Mouse (Mus musculus): Measurements from ENCODE around the gene Dio1. TPM values are rescaled to one million over a fixed set of nuclear protein-coding genes. Genes with fewer than 3 reads are reported as not detected.

The Dio1 gene
- polyA plus RNA-seq, 1 experiment from 2014 or later = not detected

GRCm38 (mm10) chr4:107254414-107254813, 52.6 kb downstream of the Dio1 start:
- no peak for ATAC-seq (ENCODE audit: low FRiP score)
- Histone ChIP-seq H3K27me3 (ENCODE audit: control insufficient read depth, insufficient read depth, low read length) (no peaks in the 10 kb centered on the region), H3K4me1 (ENCODE audit: control insufficient read depth, insufficient read depth, low read length) (0 out of 2 replicates have a peak, but pooled peaks cover 2% of the 10 kb centered on the region), H3K9ac (ENCODE audit: low read length) (peak overlapping the region; percentile 81), H3K9me3 (ENCODE audit: control insufficient read depth, low read length) (no peaks in the 10 kb centered on the region), H3K27ac (ENCODE audit: low read depth, low read length) (no peak overlapping the region), H3K4me3 (ENCODE audit: low read depth, low read length) (peak overlapping the region; percentile 73), H3K36me3 (ENCODE audit: control insufficient read depth, insufficient read depth, low read length) (no peaks in the 10 kb centered on the region), H3K4me2 (peak overlapping the region; percentile 63)
- DNase-seq (ENCODE audit: low spot score, missing footprints) = peak; percentile 90
- 17% methylated on average over 3 of the region's 3 CpGs for WGBS

GRCm38 (mm10) chr4:107253125-107254091, 53.6 kb downstream of the Dio1 start, which contains the start of the genes Lrrc42 and Hspb11:
Lrrc42 (minus strand) TSS chr4:107253532.
Hspb11 (plus strand) TSS chr4:107253593.
- Histone ChIP-seq H3K4me3 (ENCODE audit: low read depth, low read length) (peak within 1 kb of the TSS; percentile 73), H3K36me3 (ENCODE audit: control insufficient read depth, insufficient read depth, low read length) (no peaks in the 10 kb centered on the region), H3K27me3 (ENCODE audit: control insufficient read depth, insufficient read depth, low read length) (no peaks in the 10 kb centered on the region), H3K9ac (ENCODE audit: low read length) (peak within 1 kb of the TSS; percentile 81), H3K27ac (ENCODE audit: low read depth, low read length) (peak within 1 kb of the TSS; percentile 58; the same call in 1 of the 2 replicates), H3K4me2 (peak within 1 kb of the TSS; percentile 63), H3K9me3 (ENCODE audit: control insufficient read depth, low read length) (no peaks in the 10 kb centered on the region), H3K4me1 (ENCODE audit: control insufficient read depth, insufficient read depth, low read length) (0 out of 2 replicates have a peak, but pooled peaks cover 2% of the 10 kb centered on the region)
- WGBS = under 1% methylated on average over 91 of the region's 101 CpGs
- ATAC-seq (ENCODE audit: low FRiP score) = peak; percentile 96
- peak; percentile 100 for DNase-seq (ENCODE audit: low spot score, missing footprints)

- Histone ChIP-seq H3K9me3 (ENCODE audit: control insufficient read depth, low read length) (no peaks in the 10 kb centered on the region), H3K36me3 (ENCODE audit: control insufficient read depth, insufficient read depth, low read length) (no peaks in the 10 kb centered on the region), H3K4me3 (ENCODE audit: low read depth, low read length) (peak overlapping the region; percentile 73), H3K27me3 (ENCODE audit: control insufficient read depth, insufficient read depth, low read length) (no peaks in the 10 kb centered on the region), H3K4me2 (peak overlapping the region; percentile 63), H3K9ac (ENCODE audit: low read length) (peak overlapping the region; percentile 81), H3K4me1 (ENCODE audit: control insufficient read depth, insufficient read depth, low read length) (0 out of 2 replicates have a peak, but pooled peaks cover 2% of the 10 kb centered on the region), H3K27ac (ENCODE audit: low read depth, low read length) (no peak overlapping the region)
- DNase-seq (ENCODE audit: low spot score, missing footprints) (peak; percentile 84), ATAC-seq (ENCODE audit: low FRiP score) (no peak)
- under 1% methylated on average over 11 of the region's 11 CpGs for WGBS
Observed at GRCm38 (mm10) chr4:107252522-107252921, 54.4 kb downstream of the Dio1 start.

GRCm38 (mm10) chr4:107250494-107250893, 56.5 kb downstream of the Dio1 start:
- no peak overlapping the region for H3K4me3 ChIP-seq (ENCODE audit: low read depth, low read length)
- H3K9me3 ChIP-seq (ENCODE audit: control insufficient read depth, low read length) = no peaks in the 10 kb centered on the region
- H3K4me2 ChIP-seq = no peak overlapping the region
- WGBS = 36% methylated on average over 4 of the region's 4 CpGs
- H3K9ac ChIP-seq (ENCODE audit: low read length) = no peak overlapping the region
- H3K36me3 ChIP-seq (ENCODE audit: control insufficient read depth, insufficient read depth, low read length) = no peaks in the 10 kb centered on the region
- DNase-seq (ENCODE audit: low spot score, missing footprints) (no peak), ATAC-seq (ENCODE audit: low FRiP score) (no peak)
- H3K27ac ChIP-seq (ENCODE audit: low read depth, low read length) = no peak overlapping the region
- no peaks in the 10 kb centered on the region for H3K27me3 ChIP-seq (ENCODE audit: control insufficient read depth, insufficient read depth, low read length)
- H3K4me1 ChIP-seq (ENCODE audit: control insufficient read depth, insufficient read depth, low read length) = 0 out of 2 replicates have a peak, but pooled peaks cover 2% of the 10 kb centered on the region

GRCm38 (mm10) chr4:107249471-107249870, 57.5 kb downstream of the Dio1 start:
- no peak for DNase-seq (ENCODE audit: low spot score, missing footprints)
- no peak overlapping the region for H3K27ac ChIP-seq (ENCODE audit: low read depth, low read length)
- no peak for ATAC-seq (ENCODE audit: low FRiP score)
- H3K27me3 ChIP-seq (ENCODE audit: control insufficient read depth, insufficient read depth, low read length) = no peaks in the 10 kb centered on the region
- no peaks in the 10 kb centered on the region for H3K9me3 ChIP-seq (ENCODE audit: control insufficient read depth, low read length)
- H3K9ac ChIP-seq (ENCODE audit: low read length) = no peak overlapping the region
- 54% methylated on average over 2 of the region's 2 CpGs for WGBS
- 0 out of 2 replicates have a peak, but pooled peaks cover 2% of the 10 kb centered on the region for H3K4me1 ChIP-seq (ENCODE audit: control insufficient read depth, insufficient read depth, low read length)
- no peak overlapping the region for H3K4me3 ChIP-seq (ENCODE audit: low read depth, low read length)
- no peaks in the 10 kb centered on the region for H3K36me3 ChIP-seq (ENCODE audit: control insufficient read depth, insufficient read depth, low read length)
- no peak overlapping the region for H3K4me2 ChIP-seq

- DNase-seq (ENCODE audit: low spot score, missing footprints) (no peak), ATAC-seq (ENCODE audit: low FRiP score) (no peak)
- no peaks in the 10 kb centered on the region for H3K27me3 ChIP-seq (ENCODE audit: control insufficient read depth, insufficient read depth, low read length)
- no peaks in the 10 kb centered on the region for H3K9me3 ChIP-seq (ENCODE audit: control insufficient read depth, low read length)
- H3K4me3 ChIP-seq (ENCODE audit: low read depth, low read length) = no peak overlapping the region
- no peak overlapping the region for H3K4me2 ChIP-seq
- H3K4me1 ChIP-seq (ENCODE audit: control insufficient read depth, insufficient read depth, low read length) = 0 out of 2 replicates have a peak, but pooled peaks cover 2% of the 10 kb centered on the region
- no peak overlapping the region for H3K9ac ChIP-seq (ENCODE audit: low read length)
- 91% methylated on average over 3 of the region's 3 CpGs for WGBS
- no peaks in the 10 kb centered on the region for H3K36me3 ChIP-seq (ENCODE audit: control insufficient read depth, insufficient read depth, low read length)
- H3K27ac ChIP-seq (ENCODE audit: low read depth, low read length) = no peak overlapping the region
Observed at GRCm38 (mm10) chr4:107248061-107248460, 58.9 kb downstream of the Dio1 start.

GRCm38 (mm10) chr4:107247110-107247509, 59.9 kb downstream of the Dio1 start:
- H3K4me2 ChIP-seq = no peak overlapping the region
- H3K9me3 ChIP-seq (ENCODE audit: control insufficient read depth, low read length) = no peaks in the 10 kb centered on the region
- no peak overlapping the region for H3K27ac ChIP-seq (ENCODE audit: low read depth, low read length)
- H3K27me3 ChIP-seq (ENCODE audit: control insufficient read depth, insufficient read depth, low read length) = no peaks in the 10 kb centered on the region
- ATAC-seq (ENCODE audit: low FRiP score) = no peak
- WGBS = 87% methylated on average over 9 of the region's 9 CpGs
- 0 out of 2 replicates have a peak, but pooled peaks cover 2% of the 10 kb centered on the region for H3K4me1 ChIP-seq (ENCODE audit: control insufficient read depth, insufficient read depth, low read length)
- H3K4me3 ChIP-seq (ENCODE audit: low read depth, low read length) = no peak overlapping the region
- H3K36me3 ChIP-seq (ENCODE audit: control insufficient read depth, insufficient read depth, low read length) = no peaks in the 10 kb centered on the region
- DNase-seq (ENCODE audit: low spot score, missing footprints) = no peak
- H3K9ac ChIP-seq (ENCODE audit: low read length) = no peak overlapping the region

GRCm38 (mm10) chr4:107246040-107246439, 60.9 kb downstream of the Dio1 start:
- Histone ChIP-seq H3K27ac (ENCODE audit: low read depth, low read length) (no peak overlapping the region), H3K9ac (ENCODE audit: low read length) (no peak overlapping the region), H3K9me3 (ENCODE audit: control insufficient read depth, low read length) (no peaks in the 10 kb centered on the region), H3K27me3 (ENCODE audit: control insufficient read depth, insufficient read depth, low read length) (no peaks in the 10 kb centered on the region), H3K36me3 (ENCODE audit: control insufficient read depth, insufficient read depth, low read length) (no peaks in the 10 kb centered on the region), H3K4me1 (ENCODE audit: control insufficient read depth, insufficient read depth, low read length) (no peaks in the 10 kb centered on the region), H3K4me2 (no peak overlapping the region), H3K4me3 (ENCODE audit: low read depth, low read length) (no peak overlapping the region)
- DNase-seq (ENCODE audit: low spot score, missing footprints) (no peak), ATAC-seq (ENCODE audit: low FRiP score) (no peak)
- 86% methylated on average over 1 of the region's 1 CpGs for WGBS

GRCm38 (mm10) chr4:107245368-107245767, 61.6 kb downstream of the Dio1 start:
- ATAC-seq (ENCODE audit: low FRiP score) = no peak
- 66% methylated on average over 2 of the region's 2 CpGs for WGBS
- no peak overlapping the region for H3K4me2 ChIP-seq
- H3K9me3 ChIP-seq (ENCODE audit: control insufficient read depth, low read length) = no peaks in the 10 kb centered on the region
- H3K27me3 ChIP-seq (ENCODE audit: control insufficient read depth, insufficient read depth, low read length) = no peaks in the 10 kb centered on the region
- no peaks in the 10 kb centered on the region for H3K4me1 ChIP-seq (ENCODE audit: control insufficient read depth, insufficient read depth, low read length)
- H3K4me3 ChIP-seq (ENCODE audit: low read depth, low read length) = no peak overlapping the region
- no peak for DNase-seq (ENCODE audit: low spot score, missing footprints)
- no peak overlapping the region for H3K27ac ChIP-seq (ENCODE audit: low read depth, low read length)
- H3K36me3 ChIP-seq (ENCODE audit: control insufficient read depth, insufficient read depth, low read length) = peaks cover 3% of the 10 kb centered on the region; the same call in 1 of the 2 replicates
- no peak overlapping the region for H3K9ac ChIP-seq (ENCODE audit: low read length)

All from midbrain, embryonic 11.5 days (tissue).